Mouse (Mus musculus) ES-E14 (cell line): ENCODE measurements around the gene Bicra. TPM values are rescaled to one million over a fixed set of nuclear protein-coding genes. Genes with fewer than 3 reads are reported as not detected.
A peak's percentile ranks its signal among the peaks of the same experiment; 100 is the strongest.

Source experiments
- DNase-seq: peaks from one replicate; pipeline ENCODE4 v3.0.0-alpha.2; 2013; ENCODE audit warnings: low read depth, low spot score
- H3K27ac ChIP-seq: 2 replicates; pipeline ENCODE4 v1.5.1; 2012; ENCODE audit warnings: low read depth, mild to moderate bottlenecking, low read length, moderate library complexity, mixed read lengths; ENCODE audit not compliant: poor library complexity, insufficient read depth, severe bottlenecking
- H3K36me3 ChIP-seq: 2 replicates; pipeline ENCODE4 v1.6.1; 2012; ENCODE audit warnings: mild to moderate bottlenecking, low read length, moderate library complexity, mixed read lengths; ENCODE audit not compliant: control insufficient read depth, poor library complexity, insufficient read depth, severe bottlenecking
- H3K4me1 ChIP-seq, 2 experiments: fragments of 150-350 bp in 1 of 2; sonication (generic) in 1 of 2; 2 replicates each; pipeline ENCODE4 v1.6.1; 2012; ENCODE audit warnings: low read length in 2 of 2, mild to moderate bottlenecking in 1 of 2, mixed read lengths in 1 of 2; ENCODE audit not compliant: control insufficient read depth in 2 of 2, insufficient read depth in 2 of 2, poor library complexity in 1 of 2
- H3K4me3 ChIP-seq, 2 experiments: fragments of 150-350 bp in 1 of 2; sonication (generic) in 1 of 2; 2 replicates each; pipeline ENCODE4 v1.5.1; 2012; ENCODE audit warnings: low read length in 2 of 2, low read depth in 1 of 2, mild to moderate bottlenecking in 1 of 2, mixed read lengths in 1 of 2; ENCODE audit not compliant: insufficient read depth in 1 of 2, poor library complexity in 1 of 2, severe bottlenecking in 1 of 2
- H3K9ac ChIP-seq: 2 replicates; pipeline ENCODE4 v1.6.1; 2012; ENCODE audit warnings: low read depth, mild to moderate bottlenecking, low read length, mixed read lengths; ENCODE audit not compliant: poor library complexity, insufficient read depth, severe bottlenecking
- H3K9me3 ChIP-seq: fragments of 150-350 bp; sonication (generic); 2 replicates; pipeline ENCODE4 v1.6.1; 2012; ENCODE audit warnings: low read depth, mild to moderate bottlenecking, low read length; ENCODE audit not compliant: control insufficient read depth, insufficient read depth
- CHD2 ChIP-seq: IDR thresholded peaks from 2 replicates; pipeline ENCODE4 v1.6.1; 2014; ENCODE audit warnings: mild to moderate bottlenecking, low read depth, low read length, inconsistent platforms
- HCFC1 ChIP-seq: IDR thresholded peaks from 2 replicates; pipeline ENCODE4 v1.6.1; 2012; ENCODE audit warnings: low read length, inconsistent platforms, borderline replicate concordance; ENCODE audit not compliant: insufficient read depth
- MAFK ChIP-seq: IDR thresholded peaks from 2 replicates; pipeline ENCODE4 v1.6.1; 2014; ENCODE audit warnings: mild to moderate bottlenecking, low read depth, low read length, inconsistent platforms; ENCODE audit not compliant: insufficient read depth
- ZC3H11A ChIP-seq: IDR thresholded peaks from 2 replicates; pipeline ENCODE4 v1.6.1; 2012; ENCODE audit warnings: low read depth, mild to moderate bottlenecking, inconsistent platforms, low read length, borderline replicate concordance
- ZNF384 ChIP-seq: IDR thresholded peaks from 2 replicates; pipeline ENCODE4 v1.6.1; 2012; ENCODE audit warnings: low read depth, low read length, inconsistent platforms
- in situ Hi-C, 2 experiments: fragments of 600-800 bp; cut with MboI; formaldehyde crosslinking; loops; one replicate each; pipeline ENCODE4 v1.15.1; 2025; ENCODE audit warnings: low sequenced_read_pairs in 2 of 2, inconsistent platforms in 1 of 2; ENCODE audit not compliant: unreplicated experiment in 2 of 2
- total RNA-seq: library from RNA; depleted of rRNA; stranded (reverse); fragments of 300-350 nt; gene quantifications from 2 replicates; pipeline ENCODE4 v1.2.3, GENCODE M21; 2012

The Bicra gene
- total RNA-seq, 1 experiment = 3.6 TPM

DNA sequence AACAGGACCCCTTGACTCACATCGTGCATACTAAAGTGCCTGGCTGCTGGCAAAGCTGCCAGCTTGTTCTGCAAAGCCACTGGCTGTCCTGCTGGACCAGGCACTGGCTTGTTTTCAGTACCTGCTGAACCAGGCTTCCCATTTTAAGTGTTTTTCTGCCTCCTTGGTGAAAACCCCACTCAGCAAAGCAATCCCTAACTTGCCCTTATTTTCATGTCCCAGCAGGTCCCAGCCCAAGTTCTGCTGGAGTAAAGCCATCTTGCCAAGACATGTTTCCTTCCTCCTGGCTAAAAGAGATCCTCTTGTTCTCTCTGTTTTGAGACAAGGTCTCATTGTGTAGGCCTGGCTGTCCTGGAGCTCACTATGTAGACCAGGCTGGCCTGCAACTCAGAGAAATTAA is 103.4 kb downstream of the Bicra start:
- in situ Hi-C loops = no loop called here
- H3K36me3 ChIP-seq = peaks cover 51% of the 10 kb centered on the region

DNA sequence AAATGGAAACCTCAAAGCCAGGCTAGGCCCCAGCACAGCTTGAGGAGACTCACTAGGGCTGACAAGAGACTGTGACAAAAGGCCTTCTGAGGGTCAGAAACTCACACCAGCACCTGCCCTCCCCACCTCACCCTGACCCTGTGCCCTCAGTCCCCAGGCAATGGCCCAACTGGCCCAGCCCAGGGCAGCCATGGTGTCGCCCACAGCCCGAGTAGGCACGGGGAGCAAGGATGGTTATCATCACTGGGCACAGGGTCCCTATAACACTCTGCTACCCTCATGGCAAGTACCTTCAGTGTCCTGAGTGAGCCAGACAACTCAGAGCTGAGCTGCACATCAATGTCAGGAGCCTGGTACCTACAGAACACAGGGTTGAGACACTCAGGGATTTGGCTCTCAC is 109.1 kb downstream of the Bicra start:
- in situ Hi-C loops = no loop called here
- TF ChIP-seq ZNF384 = no peak
- TF ChIP-seq ZC3H11A = no peak
- TF ChIP-seq HCFC1 = no peak
- TF ChIP-seq MAFK = no peak
- no peak for TF ChIP-seq CHD2
- H3K9ac ChIP-seq = no peak overlapping the region
- H3K9me3 ChIP-seq = no peaks in the 10 kb centered on the region
- DNase-seq = no peak
- no peak overlapping the region for H3K27ac ChIP-seq
- H3K4me3 ChIP-seq = no peak overlapping the region
- H3K4me1 ChIP-seq = no peaks in the 10 kb centered on the region; a peak in 1 of 4 replicates
- H3K36me3 ChIP-seq = peaks cover 67% of the 10 kb centered on the region

More for the DNA sequence above, 103.4 kb downstream of the Bicra start:
- no peak overlapping the region for H3K27ac ChIP-seq
- H3K4me1 ChIP-seq = peaks cover 2 to 11% of the 10 kb centered on the region in 2 experiments; a peak in 2 of 4 replicates
- no peaks in the 10 kb centered on the region for H3K9me3 ChIP-seq
- peak overlapping the region; percentile 97 to 98; a peak in 2 of 4 replicates for H3K4me3 ChIP-seq
- no peak for DNase-seq
- peak overlapping the region; percentile 50; the same call in 1 of the 2 replicates for H3K9ac ChIP-seq
- TF ChIP-seq HCFC1 (no peak), MAFK (no peak)

DNA sequence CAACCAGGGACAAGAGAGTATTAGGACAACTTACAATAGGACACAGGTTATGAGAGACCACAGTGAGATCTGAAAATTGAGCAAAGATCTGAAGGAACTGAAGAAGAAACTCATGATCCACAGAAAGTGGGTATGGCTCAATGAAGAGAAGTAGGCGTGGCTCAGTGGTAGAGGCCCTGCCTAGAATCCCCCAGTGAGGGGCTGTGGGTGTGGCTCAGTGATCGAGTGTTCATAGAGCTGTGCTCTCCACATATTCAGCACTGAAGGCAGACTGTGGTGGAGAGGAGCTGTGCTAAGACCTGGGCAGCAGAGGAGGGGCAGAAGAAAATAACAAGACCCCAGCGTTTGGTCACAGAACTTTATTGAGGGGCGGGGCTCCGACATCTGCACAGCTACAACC is 110.2 kb downstream of the Bicra start:
- TF ChIP-seq HCFC1 (no peak), MAFK (no peak), CHD2 (no peak), ZNF384 (no peak), ZC3H11A (no peak)
- Histone ChIP-seq H3K4me3 (no peak overlapping the region), H3K4me1 (no peaks in the 10 kb centered on the region; a peak in 1 of 4 replicates), H3K9me3 (no peaks in the 10 kb centered on the region), H3K27ac (no peak overlapping the region), H3K9ac (no peak overlapping the region), H3K36me3 (peaks cover 56% of the 10 kb centered on the region)
- in situ Hi-C loops = no loop called here
- no peak for DNase-seq

DNA sequence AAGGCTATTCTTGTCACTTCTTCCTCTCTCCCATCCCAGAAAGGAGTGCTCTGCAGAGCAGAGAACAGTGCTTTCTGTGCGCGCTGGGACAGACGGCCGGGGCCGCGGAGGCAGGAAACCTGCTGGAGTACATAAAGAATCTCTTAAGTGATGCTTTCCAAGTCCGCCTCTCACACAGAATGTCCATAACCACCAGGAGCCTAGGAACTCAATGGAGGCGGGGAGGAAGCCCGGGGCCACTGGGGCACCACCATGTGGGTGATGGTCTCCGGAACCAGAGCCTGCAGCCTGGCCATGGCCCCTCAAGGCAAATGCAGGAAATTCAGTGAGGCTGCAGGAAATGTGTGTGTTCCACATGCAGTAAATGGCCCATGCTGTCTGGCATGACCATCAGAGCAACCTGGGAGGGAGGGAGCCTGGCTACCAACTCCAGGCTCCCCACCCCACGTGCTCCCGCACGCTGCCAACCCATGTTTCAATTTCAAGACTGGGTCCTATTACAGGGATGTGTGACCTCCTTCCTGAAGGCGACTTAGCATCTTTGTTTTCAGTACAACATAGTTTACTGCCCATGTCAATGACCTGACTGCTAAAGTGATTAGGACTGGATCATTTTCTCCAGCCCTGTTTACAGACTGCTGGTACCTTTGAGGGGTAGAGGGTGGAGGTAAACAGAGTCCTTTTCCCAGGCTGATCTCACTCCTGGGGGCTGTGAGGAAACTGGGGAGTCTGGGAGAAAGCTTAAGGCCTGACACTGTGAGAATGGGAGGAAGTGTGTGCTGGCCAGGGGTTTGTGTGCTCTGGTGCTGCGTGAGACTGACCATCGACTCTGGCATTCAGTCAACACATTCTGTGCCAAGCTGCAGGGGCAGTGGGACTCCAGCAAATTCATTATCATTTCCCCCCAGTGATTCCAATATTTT is 114.0 kb downstream of the Bicra start:
- DNase-seq = no peak
- H3K27ac ChIP-seq = no peak overlapping the region

More for the DNA sequence above, 114.0 kb downstream of the Bicra start:
- Histone ChIP-seq H3K4me3 (peak overlapping the region in 1 of 2 experiments; percentile 15; a peak in 1 of 4 replicates), H3K9me3 (no peaks in the 10 kb centered on the region), H3K9ac (no peak overlapping the region), H3K36me3 (peaks cover 18% of the 10 kb centered on the region), H3K4me1 (no peaks in the 10 kb centered on the region; a peak in 2 of 4 replicates)
- TF ChIP-seq ZC3H11A (no peak), ZNF384 (no peak), CHD2 (no peak), MAFK (no peak), HCFC1 (no peak)
- in situ Hi-C loops = no loop called here
